Mouse (Mus musculus): ENCODE data around the gene Gstm3. TPM values are rescaled to one million over a fixed set of nuclear protein-coding genes. Genes with fewer than 3 reads are reported as not detected.
"Not testable (repeated sequence)": the region's sequence is repeated elsewhere in the genome, so short reads cannot be mapped to it uniquely, and the experiment has no call there.

Gstm3 gene
- total RNA-seq (2021), result not detected
- 0.08 TPM in 1 of 2 replicates, not detected in the other for polyA plus RNA-seq (2012; rRNA removed)
- long read RNA-seq, result 0 reads

- no peaks in the 10 kb centered on the region for H3K27me3 ChIP-seq (ENCODE audit: control insufficient read depth, insufficient read depth, low read length)
- H3K4me3 ChIP-seq, result no peak within 1 kb of the TSS
- H3K27ac ChIP-seq, result no peak within 1 kb of the TSS
- peaks cover 3% of the 10 kb centered on the region for H3K4me1 ChIP-seq (ENCODE audit: control insufficient read depth, insufficient read depth, low read length)
- intact Hi-C loops (cut with DNase I), result no loop called here
- no peaks in the 10 kb centered on the region for H3K79me2 ChIP-seq (replicated peaks; ENCODE audit: control insufficient read depth, insufficient read depth, low read length)
- H3K36me3 ChIP-seq (ENCODE audit: control insufficient read depth, insufficient read depth, low read length), result no peaks in the 10 kb centered on the region
- TF ChIP-seq EP300 (IDR thresholded peaks at IDR 0.05; ENCODE audit: insufficient read depth, low read depth, low read length) (no peak), CTCF (IDR thresholded peaks at IDR 0.05) (no peak), POLR2A (IDR thresholded peaks at IDR 0.05; ENCODE audit: insufficient read depth, low read depth, low read length) (no peak)
- no peak within 1 kb of the TSS for H3K9ac ChIP-seq (ENCODE audit: low read depth, low read length)
- DNase-seq, result no peak
- 57% methylated on average over 13 of the region's 13 CpGs for WGBS
Measured at GRCm38 (mm10) chr3:107968724-107969395, at the start of gene Gstm3. Gstm3 (minus strand) TSS chr3:107969283.

- DNase-seq, result peak in 1 of 2 experiments; percentile 50
- peaks cover 12% of the 10 kb centered on the region; the same call in 1 of the 2 replicates for H3K36me3 ChIP-seq (ENCODE audit: control insufficient read depth, insufficient read depth, low read length)
- H3K9ac ChIP-seq (ENCODE audit: low read depth, low read length), result peak overlapping the region; percentile 46
- peaks cover 16% of the 10 kb centered on the region for H3K4me1 ChIP-seq (ENCODE audit: control insufficient read depth, insufficient read depth, low read length)
- 13% methylated on average over 14 of the region's 14 CpGs for WGBS
- H3K79me2 ChIP-seq (replicated peaks; ENCODE audit: control insufficient read depth, insufficient read depth, low read length), result no peaks in the 10 kb centered on the region
- H3K27ac ChIP-seq, result peak overlapping the region; percentile 95
- peak overlapping the region; percentile 53 for H3K4me3 ChIP-seq
- intact Hi-C loops (cut with DNase I), result loop anchor here (1.0 to 10.0 kb wide), 6 partner anchors 26 to 254 kb away; partner anchors contain the start of genes Csf1, Gstm4 and Gstm7
- no peaks in the 10 kb centered on the region for H3K27me3 ChIP-seq (ENCODE audit: control insufficient read depth, insufficient read depth, low read length)
- TF ChIP-seq CTCF (IDR thresholded peaks at IDR 0.05), result no peak
Measured at GRCm38 (mm10) chr3:108018190-108018820, 49.2 kb upstream of the Gstm3 start.

DNA sequence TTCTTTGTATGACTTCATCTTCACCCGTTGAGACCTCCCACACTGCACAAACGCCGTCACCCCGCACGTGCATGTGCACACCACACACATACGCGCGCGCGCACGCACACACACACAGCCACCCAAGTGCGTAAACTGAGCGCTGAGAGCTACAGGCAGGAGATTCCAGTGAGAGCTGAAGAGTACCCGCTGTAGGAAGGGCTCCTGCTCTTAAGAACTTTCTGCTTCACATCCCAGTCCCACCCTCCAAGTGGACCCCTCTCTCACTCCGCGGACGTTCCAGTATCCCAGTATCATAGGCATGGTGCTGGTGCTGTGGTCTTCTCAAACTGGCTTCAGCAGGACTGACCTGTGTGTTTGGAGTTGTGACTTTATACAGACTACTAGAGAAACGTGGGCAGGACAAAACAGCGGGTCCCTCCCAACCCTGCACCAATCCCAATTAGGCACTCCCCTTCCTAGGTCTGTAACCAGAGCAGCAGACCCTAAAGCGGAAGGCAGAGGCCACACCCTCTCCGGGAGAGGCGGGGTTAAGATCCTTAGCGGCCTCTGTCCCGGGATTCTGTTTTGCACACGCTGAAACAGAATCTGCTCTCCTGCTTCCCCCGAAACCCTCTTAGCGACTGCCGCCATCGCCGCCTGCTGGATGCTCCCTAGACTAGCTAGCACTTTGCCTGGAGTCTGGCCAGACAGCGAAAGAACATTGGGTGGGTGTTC, 48.5 kb upstream of the Gstm3 start, which contains the start of gene Gstm1:
Gstm1 (minus strand) TSS at position 501 of the 717 bp plus-strand sequence.
- TF ChIP-seq POLR2A (IDR thresholded peaks at IDR 0.05; ENCODE audit: insufficient read depth, low read depth, low read length) (peak; percentile 100), EP300 (IDR thresholded peaks at IDR 0.05; ENCODE audit: insufficient read depth, low read depth, low read length) (peak; percentile 94; the same call in 1 of the 2 replicates), CTCF (IDR thresholded peaks at IDR 0.05) (peak; percentile 97)
- peak; percentile 95 to 98 for DNase-seq
- Histone ChIP-seq H3K79me2 (replicated peaks; ENCODE audit: control insufficient read depth, insufficient read depth, low read length) (no peaks in the 10 kb centered on the region), H3K27ac (peak within 1 kb of the TSS; percentile 95), H3K4me1 (ENCODE audit: control insufficient read depth, insufficient read depth, low read length) (peaks cover 18% of the 10 kb centered on the region), H3K27me3 (ENCODE audit: control insufficient read depth, insufficient read depth, low read length) (no peaks in the 10 kb centered on the region), H3K9ac (ENCODE audit: low read depth, low read length) (peak within 1 kb of the TSS; percentile 72), H3K4me3 (peak within 1 kb of the TSS; percentile 63), H3K36me3 (ENCODE audit: control insufficient read depth, insufficient read depth, low read length) (peaks cover 12% of the 10 kb centered on the region; the same call in 1 of the 2 replicates)
- intact Hi-C loops (cut with DNase I), result loop anchor here (1.0 to 10.0 kb wide), 6 partner anchors 27 to 253 kb away; partner anchors contain the start of genes Csf1, Gstm4 and Gstm7
- WGBS, result under 1% methylated on average over 31 of the region's 31 CpGs

DNA sequence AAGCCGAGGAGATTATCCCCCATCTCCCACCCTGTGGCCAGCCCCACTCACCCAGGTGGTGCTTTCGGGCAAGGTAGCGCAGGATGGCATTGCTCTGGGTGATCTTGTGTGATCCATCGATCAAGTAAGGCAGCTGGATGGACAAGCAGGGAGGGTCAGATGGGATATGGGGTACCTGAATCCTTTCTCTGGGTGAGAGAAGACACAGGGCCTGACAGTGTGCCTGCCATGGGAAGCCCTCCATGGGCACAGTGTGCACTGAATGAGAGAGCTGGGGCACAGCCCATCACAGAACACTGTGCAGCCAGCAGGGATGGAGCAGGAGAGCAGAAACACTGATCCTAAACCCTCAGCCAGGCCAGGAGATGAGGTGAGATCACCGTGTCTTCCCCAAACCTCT, 47.4 kb upstream of the Gstm3 start:
- peak overlapping the region; percentile 19; the same call in 1 of the 2 replicates for H3K9ac ChIP-seq (ENCODE audit: low read depth, low read length)
- peak overlapping the region; percentile 63 for H3K4me3 ChIP-seq
- intact Hi-C loops (cut with DNase I), result loop anchor here (5.0 to 10.0 kb wide), 3 partner anchors 34 to 252 kb away; partner anchors contain the start of gene Csf1
- not testable (repeated sequence) for DNase-seq; H3K27me3 ChIP-seq (ENCODE audit: control insufficient read depth, insufficient read depth, low read length); H3K79me2 ChIP-seq (replicated peaks; ENCODE audit: control insufficient read depth, insufficient read depth, low read length)
- peak overlapping the region; percentile 95 for H3K27ac ChIP-seq
- peaks cover 12% of the 10 kb centered on the region; the same call in 1 of the 2 replicates for H3K36me3 ChIP-seq (ENCODE audit: control insufficient read depth, insufficient read depth, low read length)
- WGBS, result 91% methylated on average over 5 of the region's 5 CpGs
- H3K4me1 ChIP-seq (ENCODE audit: control insufficient read depth, insufficient read depth, low read length), result peaks cover 18% of the 10 kb centered on the region

DNA sequence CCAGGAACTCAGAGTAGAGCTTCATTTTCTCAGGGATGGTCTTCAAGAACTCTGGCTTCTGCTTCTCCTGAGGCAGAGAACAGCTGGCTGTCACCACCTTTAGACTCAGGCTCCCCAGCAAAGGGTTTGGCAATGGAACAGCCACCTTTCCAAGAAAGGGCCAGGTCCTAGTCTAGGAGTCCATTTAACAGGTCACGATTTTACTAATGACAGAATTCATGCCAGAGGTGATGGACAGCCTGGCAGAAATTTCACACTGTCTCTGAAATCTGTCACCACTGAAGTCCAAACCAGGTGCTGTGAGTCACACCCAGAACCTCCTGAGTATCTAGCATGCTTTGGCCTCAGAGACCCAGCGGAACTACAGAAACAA, 45.9 kb upstream of the Gstm3 start:
- no peaks in the 10 kb centered on the region for H3K27me3 ChIP-seq (ENCODE audit: control insufficient read depth, insufficient read depth, low read length)
- peaks cover 21% of the 10 kb centered on the region for H3K4me1 ChIP-seq (ENCODE audit: control insufficient read depth, insufficient read depth, low read length)
- H3K27ac ChIP-seq, result peak overlapping the region; percentile 7
- H3K79me2 ChIP-seq (replicated peaks; ENCODE audit: control insufficient read depth, insufficient read depth, low read length), result no peaks in the 10 kb centered on the region
- peaks cover 12% of the 10 kb centered on the region; the same call in 1 of the 2 replicates for H3K36me3 ChIP-seq (ENCODE audit: control insufficient read depth, insufficient read depth, low read length)
- intact Hi-C loops (cut with DNase I), result loop anchor here (5.0 to 10.0 kb wide), 3 partner anchors 33 to 250 kb away; partner anchors contain the start of gene Csf1
- H3K9ac ChIP-seq (ENCODE audit: low read depth, low read length), result no peak overlapping the region
- DNase-seq, result no peak
- WGBS, result 90% methylated on average over 2 of the region's 2 CpGs
- no peak overlapping the region for H3K4me3 ChIP-seq
- TF ChIP-seq POLR2A (IDR thresholded peaks at IDR 0.05; ENCODE audit: insufficient read depth, low read depth, low read length) (no peak), EP300 (IDR thresholded peaks at IDR 0.05; ENCODE audit: insufficient read depth, low read depth, low read length) (no peak), CTCF (IDR thresholded peaks at IDR 0.05) (no peak)

All from heart, adult 2 months (tissue).